Mouse (Mus musculus) liver, embryonic 15.5 days (tissue): ENCODE measurements around the gene Spaca4. TPM values are rescaled to one million over a fixed set of nuclear protein-coding genes. Genes with fewer than 3 reads are reported as not detected.

ENCODE experiments used
- ATAC-seq: fragments of 200-750 bp; cut with Nextera tagmentation; 2 replicates; pipeline ENCODE4 v1.8.0; 2017; ENCODE audit warnings: moderate number of reproducible peaks, mild to moderate bottlenecking, moderate library complexity; ENCODE audit not compliant: insufficient read depth
- H3K27ac ChIP-seq: fragments of 300-500 bp; sonication (generic); replicated peaks from 2 replicates; pipeline ENCODE4 v1.5.1; 2015; ENCODE audit warnings: mild to moderate bottlenecking, inconsistent platforms
- H3K27me3 ChIP-seq: fragments of 300-500 bp; sonication (generic); 2 replicates; pipeline ENCODE4 v1.6.1; 2015; ENCODE audit warnings: mild to moderate bottlenecking, inconsistent platforms
- H3K36me3 ChIP-seq: fragments of 300-500 bp; sonication (generic); replicated peaks from 2 replicates; pipeline ENCODE4 v1.6.1; 2015; ENCODE audit warnings: moderate library complexity, mild to moderate bottlenecking, inconsistent platforms
- H3K4me1 ChIP-seq: fragments of 300-500 bp; sonication (generic); replicated peaks from 2 replicates; pipeline ENCODE4 v1.6.1; 2015; ENCODE audit warnings: inconsistent platforms
- H3K4me2 ChIP-seq: fragments of 300-500 bp; sonication (generic); 2 replicates; pipeline ENCODE4 v1.6.1; 2015; ENCODE audit warnings: moderate library complexity, mild to moderate bottlenecking, inconsistent platforms
- H3K4me3 ChIP-seq: fragments of 300-500 bp; sonication (generic); replicated peaks from 2 replicates; pipeline ENCODE4 v1.5.1; 2015; ENCODE audit warnings: mild to moderate bottlenecking, inconsistent platforms
- H3K9ac ChIP-seq: fragments of 300-500 bp; sonication (generic); 2 replicates; pipeline ENCODE4 v1.6.1; 2015; ENCODE audit warnings: moderate library complexity, mild to moderate bottlenecking, inconsistent platforms
- H3K9me3 ChIP-seq: fragments of 300-500 bp; sonication (generic); replicated peaks from 2 replicates; pipeline ENCODE4 v1.6.1; 2016; ENCODE audit warnings: inconsistent platforms
- WGBS: fragments of 180-500 bp; shearing (Covaris S2); methylation state at CpG from one replicate; pipeline ENCODE4 v1.1.7; 2015; ENCODE audit warnings: mixed read lengths; ENCODE audit not compliant: insufficient replicate concordance; 5-methylcytosine and 5-hydroxymethylcytosine counted together
- polyA plus RNA-seq: library from polyadenylated mRNA; unstranded; fragments of >200 nt; fragmentation: Nextera tagmentation; extraction: Ambion mirVana; gene quantifications from 2 replicates; pipeline ENCODE4 v1.2.1, GENCODE M21; 2015

Gene Spaca4
- polyA plus RNA-seq, 1 experiment from 2014 or later: not detected

- ATAC-seq: no peak
- WGBS: under 1% methylated on average over 20 of the region's 20 CpGs
- peaks cover 64% of the 10 kb centered on the region for H3K4me1 ChIP-seq
- peak overlapping the region; percentile 95 for H3K4me2 ChIP-seq
- H3K9me3 ChIP-seq: no peaks in the 10 kb centered on the region
- H3K27me3 ChIP-seq: no peaks in the 10 kb centered on the region
- H3K27ac ChIP-seq: peak overlapping the region; percentile 75
- H3K9ac ChIP-seq: peak overlapping the region; percentile 91
- H3K4me3 ChIP-seq: peak overlapping the region; percentile 90
- H3K36me3 ChIP-seq: peaks cover 48% of the 10 kb centered on the region
Measured at GRCm38 (mm10) chr7:45718331-45718730, 7.3 kb downstream of the Spaca4 start.

DNA sequence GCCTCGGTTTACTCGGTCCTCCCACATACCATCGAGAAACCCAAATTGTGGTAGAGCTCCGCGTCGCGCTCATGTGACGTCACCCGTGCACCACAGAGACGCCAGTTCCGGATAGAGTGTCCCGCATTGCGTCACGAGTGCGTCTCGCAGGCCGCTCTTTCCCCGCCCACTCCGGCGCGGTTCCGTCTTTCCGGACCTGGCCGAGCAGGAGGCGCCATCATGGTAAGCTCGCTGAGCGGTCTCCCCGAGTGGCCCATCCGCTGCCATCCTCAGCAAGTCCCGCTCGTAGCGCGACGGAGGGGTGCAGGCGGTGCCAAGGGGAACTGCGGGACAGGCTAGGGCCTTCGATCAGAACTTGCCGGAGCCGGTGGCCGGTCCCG, 7.7 kb downstream of the Spaca4 start, which contains the start of gene Sphk2:
Gene Sphk2, minus strand, starts transcription at position 85 of the 380 bp plus-strand sequence.
- WGBS: under 1% methylated on average over 41 of the region's 41 CpGs

DNA sequence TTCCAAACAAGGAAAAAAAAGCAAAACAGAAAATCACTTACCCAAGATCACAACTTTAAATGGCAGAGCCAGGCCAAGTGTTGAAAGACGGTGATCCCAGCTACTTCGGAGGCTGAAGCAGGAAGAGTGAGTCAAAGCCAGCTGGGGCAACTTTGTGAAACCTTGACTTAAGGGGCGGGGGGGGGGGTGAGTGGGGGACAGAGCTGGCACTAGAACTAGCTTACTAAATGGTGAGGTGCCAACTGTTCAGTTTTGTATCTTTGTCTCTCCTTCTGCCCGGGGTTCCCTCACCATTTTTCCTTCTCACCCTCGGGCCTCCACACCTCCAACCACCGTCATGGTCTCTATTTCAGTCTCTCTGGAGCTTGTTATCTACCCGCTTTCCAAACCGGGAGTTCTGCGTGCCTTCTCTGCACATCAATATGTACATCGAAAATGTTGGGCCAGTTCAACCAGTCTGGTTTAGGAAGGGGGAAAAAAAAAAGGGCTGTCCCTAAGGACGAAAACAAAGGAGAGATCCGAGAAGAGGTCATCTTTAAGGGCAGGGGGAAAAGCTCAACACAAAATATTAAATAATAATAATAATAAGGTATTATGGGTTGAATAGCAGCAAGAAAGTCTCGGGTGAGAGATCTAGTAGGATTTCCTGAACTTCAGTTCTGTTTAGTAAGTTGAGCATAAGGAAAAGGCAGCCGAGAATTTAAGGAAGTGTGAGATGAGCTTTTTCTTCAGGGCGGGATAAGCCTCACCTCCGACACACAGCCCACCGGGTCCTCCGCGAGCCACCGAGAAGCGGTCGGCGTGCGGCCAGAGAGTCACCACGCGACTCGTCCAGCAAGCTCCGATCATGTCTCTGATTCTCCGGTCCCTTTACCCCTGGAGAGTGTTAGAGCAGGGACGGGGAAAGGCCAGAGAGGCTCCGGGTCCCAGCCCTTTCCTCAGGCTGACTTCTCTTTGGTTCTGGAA, 8.4 kb downstream of the Spaca4 start:
- Histone ChIP-seq H3K9ac (peak overlapping the region; percentile 81), H3K27ac (peak overlapping the region; percentile 80), H3K36me3 (peaks cover 49% of the 10 kb centered on the region), H3K27me3 (no peaks in the 10 kb centered on the region), H3K4me2 (peak overlapping the region; percentile 95), H3K9me3 (no peaks in the 10 kb centered on the region), H3K4me1 (peaks cover 75% of the 10 kb centered on the region), H3K4me3 (peak overlapping the region; percentile 90)
- ATAC-seq: peak; percentile 26
- WGBS: 5% methylated on average over 31 of the region's 31 CpGs

More for the DNA sequence above, 7.7 kb downstream of the Spaca4 start, which contains the start of gene Sphk2:
- Histone ChIP-seq H3K27me3 (no peaks in the 10 kb centered on the region), H3K4me3 (peak within 1 kb of the TSS; percentile 90), H3K36me3 (peaks cover 48% of the 10 kb centered on the region), H3K4me1 (peaks cover 69% of the 10 kb centered on the region), H3K4me2 (peak within 1 kb of the TSS; percentile 95), H3K9me3 (no peaks in the 10 kb centered on the region), H3K9ac (peak within 1 kb of the TSS; percentile 91), H3K27ac (peak within 1 kb of the TSS; percentile 80)
- peak; percentile 64 for ATAC-seq

GRCm38 (mm10) chr7:45716460-45716857, 9.2 kb downstream of the Spaca4 start:
- peak overlapping the region; percentile 90 for H3K4me3 ChIP-seq
- no peak for ATAC-seq
- H3K27me3 ChIP-seq: no peaks in the 10 kb centered on the region
- peak overlapping the region; percentile 81 for H3K9ac ChIP-seq
- 74% methylated on average over 3 of the region's 3 CpGs for WGBS
- H3K4me1 ChIP-seq: peaks cover 76% of the 10 kb centered on the region
- H3K9me3 ChIP-seq: no peaks in the 10 kb centered on the region
- peaks cover 49% of the 10 kb centered on the region for H3K36me3 ChIP-seq
- peak overlapping the region; percentile 95 for H3K4me2 ChIP-seq
- peak overlapping the region; percentile 80 for H3K27ac ChIP-seq

GRCm38 (mm10) chr7:45715741-45716459, 9.7 kb downstream of the Spaca4 start:
- H3K9me3 ChIP-seq: no peaks in the 10 kb centered on the region
- ATAC-seq: no peak
- H3K4me2 ChIP-seq: peak overlapping the region; percentile 95
- peak overlapping the region; percentile 80 for H3K27ac ChIP-seq
- peak overlapping the region; percentile 81 for H3K9ac ChIP-seq
- WGBS: 46% methylated on average over 19 of the region's 19 CpGs
- H3K27me3 ChIP-seq: no peaks in the 10 kb centered on the region
- H3K4me3 ChIP-seq: peak overlapping the region; percentile 90
- H3K4me1 ChIP-seq: peaks cover 73% of the 10 kb centered on the region
- H3K36me3 ChIP-seq: peaks cover 49% of the 10 kb centered on the region

- peak within 1 kb of the TSS; percentile 80 for H3K27ac ChIP-seq
- peak within 1 kb of the TSS; percentile 95 for H3K4me2 ChIP-seq
- H3K36me3 ChIP-seq: peaks cover 49% of the 10 kb centered on the region
- ATAC-seq: peak; percentile 85
- H3K9ac ChIP-seq: peak within 1 kb of the TSS; percentile 81
- no peaks in the 10 kb centered on the region for H3K27me3 ChIP-seq
- H3K9me3 ChIP-seq: no peaks in the 10 kb centered on the region
- 5% methylated on average over 34 of the region's 34 CpGs for WGBS
- peak within 1 kb of the TSS; percentile 90 for H3K4me3 ChIP-seq
- H3K4me1 ChIP-seq: peaks cover 67% of the 10 kb centered on the region
Measured at GRCm38 (mm10) chr7:45715090-45715708, 10.4 kb downstream of the Spaca4 start, which contains the start of gene Rpl18. TSS of gene Rpl18 (plus strand) at chr7:45715457.

DNA sequence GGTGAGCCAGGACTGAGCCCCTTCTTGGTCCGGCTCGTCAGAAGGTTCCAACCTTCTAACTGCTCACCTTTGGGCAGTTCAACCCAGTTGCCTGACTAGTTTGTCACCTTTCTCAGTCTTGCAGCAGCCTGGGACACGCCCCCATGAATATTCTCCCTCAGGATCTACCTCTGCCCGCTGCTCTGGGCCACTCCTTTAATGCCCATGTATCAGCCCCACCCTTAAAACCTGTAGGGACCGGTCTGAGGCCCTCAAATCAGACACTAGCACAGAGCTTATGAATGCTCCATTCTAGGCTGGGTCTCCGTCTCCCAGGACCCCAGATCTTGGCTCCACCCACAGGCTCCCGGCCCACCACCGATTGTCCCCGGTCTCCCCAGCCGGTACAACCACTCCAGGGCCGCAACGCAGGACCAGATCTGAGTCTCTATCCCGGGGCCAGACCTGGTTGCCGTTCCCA, 11.0 kb downstream of the Spaca4 start:
- peaks cover 62% of the 10 kb centered on the region for H3K4me1 ChIP-seq

DNA sequence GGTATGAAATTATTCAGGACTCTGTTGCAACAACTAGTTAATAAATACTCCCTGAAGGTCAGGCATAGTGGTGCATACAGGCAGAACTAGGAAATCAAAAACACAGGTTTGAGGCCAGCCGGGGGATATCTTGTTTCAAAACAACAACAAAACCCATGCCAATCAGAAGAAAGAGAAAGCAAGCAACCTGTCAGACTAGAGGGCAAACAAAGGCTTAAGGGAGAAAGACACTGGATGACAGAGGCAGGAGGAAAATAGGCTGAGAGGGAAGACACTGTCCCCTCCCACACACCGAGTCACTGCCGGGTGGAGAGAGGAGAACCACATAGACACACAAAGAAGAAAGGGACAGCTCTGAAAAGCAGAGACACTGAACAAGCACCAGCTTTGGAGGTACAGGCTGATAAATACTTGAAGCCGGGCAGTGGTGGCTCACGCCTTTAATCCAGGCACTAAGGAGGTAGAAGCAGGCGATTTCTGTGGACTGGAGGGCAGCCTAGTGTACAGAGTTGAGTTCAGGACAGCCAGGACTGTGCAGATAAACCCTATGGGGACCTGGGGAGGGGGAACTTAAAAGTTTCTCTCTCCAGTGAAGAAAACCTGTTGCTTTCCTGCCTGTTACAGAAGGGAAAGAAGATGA, 11.6 kb downstream of the Spaca4 start:
- peak overlapping the region; percentile 95 for H3K4me2 ChIP-seq
- peak overlapping the region; percentile 78 for H3K27ac ChIP-seq
- 70% methylated on average over 6 of the region's 6 CpGs for WGBS
- peaks cover 38% of the 10 kb centered on the region for H3K36me3 ChIP-seq
- H3K9ac ChIP-seq: 0 out of 2 replicates have a peak overlapping the region, but pooled peaks have one; percentile 4
- peaks cover 56% of the 10 kb centered on the region for H3K4me1 ChIP-seq
- no peaks in the 10 kb centered on the region for H3K27me3 ChIP-seq
- no peak for ATAC-seq
- no peaks in the 10 kb centered on the region for H3K9me3 ChIP-seq
- peak overlapping the region; percentile 90 for H3K4me3 ChIP-seq

More for the DNA sequence above, 11.0 kb downstream of the Spaca4 start:
- Histone ChIP-seq H3K9ac (peak overlapping the region; percentile 60), H3K36me3 (peaks cover 44% of the 10 kb centered on the region), H3K4me3 (peak overlapping the region; percentile 90), H3K27me3 (no peaks in the 10 kb centered on the region), H3K4me2 (peak overlapping the region; percentile 95), H3K27ac (peak overlapping the region; percentile 78), H3K9me3 (no peaks in the 10 kb centered on the region)
- WGBS: 11% methylated on average over 14 of the region's 14 CpGs
- ATAC-seq: peak; percentile 59

DNA sequence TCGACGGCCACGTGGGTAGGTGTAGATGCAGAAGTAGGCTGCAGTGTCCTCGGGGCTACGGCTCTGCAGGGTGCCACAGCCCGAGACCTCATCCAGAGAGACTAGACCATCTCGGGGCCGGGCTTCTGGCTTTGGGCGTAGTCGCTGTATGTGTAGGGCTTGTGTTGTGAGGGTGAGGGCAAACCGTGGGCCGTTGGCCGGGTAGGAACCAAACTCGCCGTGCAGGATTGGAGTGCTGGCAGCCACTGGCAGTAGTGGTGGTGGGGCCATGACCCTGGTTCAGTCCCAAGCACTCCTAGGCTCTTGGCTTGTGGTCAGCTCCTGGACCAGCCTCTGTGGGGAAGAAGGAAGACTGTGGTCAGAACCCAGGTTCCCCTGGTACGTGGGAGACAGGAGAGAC, 12.2 kb downstream of the Spaca4 start:
- no peak for ATAC-seq
- WGBS: 81% methylated on average over 16 of the region's 16 CpGs
- H3K27ac ChIP-seq: 0 out of 2 replicates have a peak overlapping the region, but pooled peaks have one; percentile 78
- peaks cover 37% of the 10 kb centered on the region for H3K36me3 ChIP-seq
- no peak overlapping the region for H3K4me3 ChIP-seq
- H3K9ac ChIP-seq: no peak overlapping the region
- no peaks in the 10 kb centered on the region for H3K27me3 ChIP-seq
- H3K4me2 ChIP-seq: no peak overlapping the region; the same call in 1 of the 2 replicates
- H3K4me1 ChIP-seq: peaks cover 57% of the 10 kb centered on the region
- no peaks in the 10 kb centered on the region for H3K9me3 ChIP-seq
